12 mouse cellular contexts compared by ENCODE assay signal in genomic region chr13:99303846-99304245, GRCm38 (mm10). TPM values are rescaled to one million over a fixed set of nuclear protein-coding genes. Genes with fewer than 3 reads are reported as not detected.
DNase-seq lines count a peak whose midpoint lies in the region; ATAC-seq lines count a peak whose summit lies in the region.
"Had no signal": no experiment of that assay in that cellular context is flagged by ENCODE, and none has a peak within 500 bp of the region (broad histone marks: within the 10 kb centered on the region; RNA-seq: fewer than 3 reads in every experiment).

No protein-coding gene starts in this region.

- no peak overlapping the region for H3K9ac ChIP-seq in heart, embryonic 16.5 days (ENCODE audit: low read length)
- H3K9ac ChIP-seq: midbrain, embryonic 13.5 days had no signal

- no peak for ATAC-seq in heart, embryonic 16.5 days (replicated peaks; ENCODE audit: extremely low read depth, insufficient read depth, low FRiP score)
- no peak for ATAC-seq in granulocyte monocyte progenitor cell, adult 5-6 weeks (replicated peaks; ENCODE audit: poor library complexity, severe bottlenecking)
- ATAC-seq: activated CD4-positive, CD25-positive, alpha-beta regulatory T cell, adult 4 months; inflammation-experienced regulatory T-cells, adult 6 months; midbrain, embryonic 13.5 days had no signal

- H3K4me2 ChIP-seq in heart, embryonic 16.5 days (ENCODE audit: low read depth, low read length): no peak overlapping the region
- H3K4me2 ChIP-seq: midbrain, embryonic 13.5 days had no signal

- DNase-seq in heart, postnatal 4 days: no peak
- DNase-seq in NIH3T3 (ENCODE audit: low read depth): peak; percentile 14
- DNase-seq in frontal cortex, postnatal 10 days (ENCODE audit: low spot score in 2 of 2): peak; percentile 34 to 44
- peak; percentile 19 for DNase-seq in lung, postnatal 14 days
- no peak for DNase-seq in adrenal gland, adult (ENCODE audit: inconsistent age in 2 of 2, low spot score in 1 of 2)
- no peak for DNase-seq in heart, adult 9 months (ENCODE audit: low spot score in 2 of 2)
- DNase-seq: heart, adult 18-20 months had no signal

- H3K27ac ChIP-seq in heart, embryonic 16.5 days (ENCODE audit: low read length): peak overlapping the region; percentile 24; the same call in 1 of the 2 replicates
- H3K27ac ChIP-seq: midbrain, embryonic 13.5 days had no signal

- peaks cover 27% of the 10 kb centered on the region for H3K4me1 ChIP-seq in heart, embryonic 16.5 days (ENCODE audit: control insufficient read depth, insufficient read depth, low read length)
- H3K4me1 ChIP-seq: midbrain, embryonic 13.5 days had no signal

- H3K27me3 ChIP-seq in heart, embryonic 16.5 days (ENCODE audit: control insufficient read depth, insufficient read depth, low read length): no peaks in the 10 kb centered on the region
- H3K27me3 ChIP-seq: midbrain, embryonic 13.5 days had no signal

- no peaks in the 10 kb centered on the region for H3K9me3 ChIP-seq in heart, embryonic 16.5 days (replicated peaks; ENCODE audit: control insufficient read depth, low read length)
- H3K9me3 ChIP-seq: midbrain, embryonic 13.5 days had no signal

- WGBS in heart, embryonic 16.5 days: 32% methylated on average over 5 of the region's 5 CpGs

- H3K4me3 ChIP-seq in heart, embryonic 16.5 days (ENCODE audit: low read length): no peak overlapping the region
- H3K4me3 ChIP-seq: midbrain, embryonic 13.5 days had no signal

- no peaks in the 10 kb centered on the region for H3K36me3 ChIP-seq in heart, embryonic 16.5 days (ENCODE audit: control insufficient read depth, insufficient read depth)
- H3K36me3 ChIP-seq: midbrain, embryonic 13.5 days had no signal

RNA-seq across cellular contexts. Expression of gene Ptcd2, which starts 40.7 kb away (rescaled TPM):
- 78.8 and 79.2 TPM in 2 replicates for polyA plus RNA-seq in heart, embryonic 16.5 days (2015; fragmentation: Nextera tagmentation; extraction: Ambion mirVana)
- total RNA-seq in heart, postnatal 4 days (2021): 10 to 100 TPM; 37.9 to 40.6 TPM
- total RNA-seq in granulocyte monocyte progenitor cell, adult 5-6 weeks (2014; fragmentation: Nextera tagmentation): 49.8 and 58.1 TPM in 2 replicates
- 55.8 and 65.4 TPM in 2 replicates for total RNA-seq in granulocyte monocyte progenitor cell, adult 5-6 weeks (2017)

RNA-seq across cellular contexts. Expression of gene Mrps27, which starts 40.7 kb away (rescaled TPM):
- 96.5 and 97.0 TPM in 2 replicates for polyA plus RNA-seq in heart, embryonic 16.5 days (2015; fragmentation: Nextera tagmentation; extraction: Ambion mirVana)
- 10 to 100 TPM; 50.9 to 52.2 TPM for total RNA-seq in heart, postnatal 4 days (2021)
- total RNA-seq in granulocyte monocyte progenitor cell, adult 5-6 weeks (2014; fragmentation: Nextera tagmentation): 25.2 and 33.8 TPM in 2 replicates
- total RNA-seq in granulocyte monocyte progenitor cell, adult 5-6 weeks (2017): 22.0 and 25.1 TPM in 2 replicates

Comparison
In these comparisons a context has a peak if more than half of its experiments do, and no peak if none do; other contexts are left out.
1. DNase-seq: peak in NIH3T3 (single experiment), frontal cortex, postnatal 10 days (2 of 2) and lung, postnatal 14 days (single experiment); none in heart, postnatal 4 days (single experiment), adrenal gland, adult (0 of 2) and heart, adult 9 months (0 of 2).